Mouse (Mus musculus): ENCODE measurements around the gene Plek2. TPM values are rescaled to one million over a fixed set of nuclear protein-coding genes. Genes with fewer than 3 reads are reported as not detected.
A peak's percentile ranks its signal among the peaks of the same experiment; 100 is the strongest.

Plek2 gene
- total and polyA plus RNA-seq, 2 experiments from 2014 or later, result 0.70 to 3.2 TPM

DNA sequence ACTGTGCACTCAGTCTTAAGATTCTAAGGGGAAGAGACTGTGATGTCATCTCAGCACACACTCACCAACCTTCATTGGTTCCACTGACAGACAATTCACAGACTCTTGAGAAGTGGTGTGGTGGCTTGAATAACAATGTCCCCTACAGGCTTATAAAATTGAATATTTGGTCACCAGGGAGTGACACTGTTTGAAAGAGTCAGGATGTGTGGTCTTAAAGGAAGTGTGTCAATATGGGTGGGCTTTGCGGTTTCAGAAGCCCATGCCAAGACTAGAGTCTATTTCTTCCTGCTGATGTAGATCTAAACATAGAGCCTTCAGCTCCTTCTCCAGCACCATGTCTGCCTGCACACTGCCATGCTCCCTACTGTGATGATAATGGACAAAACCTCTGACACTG, 8.9 kb downstream of the Plek2 start:
- no peak for TF ChIP-seq EP300 (IDR thresholded peaks at IDR 0.05; ENCODE audit: low read depth)
- TF ChIP-seq CTCF (IDR thresholded peaks at IDR 0.05; ENCODE audit: low read depth), result no peak
- 80% methylated on average over 1 of the region's 1 CpGs for WGBS
- H3K4me3 ChIP-seq (ENCODE audit: low read depth, low read length), result no peak overlapping the region

GRCm38 (mm10) chr12:78891149-78891548, 15.6 kb downstream of the Plek2 start:
- TF ChIP-seq CTCF (IDR thresholded peaks at IDR 0.05; ENCODE audit: low read depth) (no peak), EP300 (IDR thresholded peaks at IDR 0.05; ENCODE audit: low read depth) (no peak)
- no peak for DNase-seq (ENCODE audit: low spot score)
- Histone ChIP-seq H3K36me3 (replicated peaks; ENCODE audit: control insufficient read depth, insufficient read depth, low read length) (peaks cover 8% of the 10 kb centered on the region; the same call in 1 of the 2 replicates), H3K9ac (replicated peaks; ENCODE audit: low read depth, low read length) (no peak overlapping the region), H3K4me1 (ENCODE audit: control insufficient read depth, insufficient read depth) (0 out of 2 replicates have a peak, but pooled peaks cover 12% of the 10 kb centered on the region), H3K27me3 (ENCODE audit: control insufficient read depth, insufficient read depth, low read length) (no peaks in the 10 kb centered on the region), H3K27ac (ENCODE audit: low read depth) (no peak overlapping the region), H3K4me3 (ENCODE audit: low read depth, low read length) (no peak overlapping the region), H3K4me2 (ENCODE audit: low read depth, low read length) (no peak overlapping the region), H3K9me3 (replicated peaks; ENCODE audit: control insufficient read depth, low read length) (no peaks in the 10 kb centered on the region)
- WGBS, result 75% methylated on average over 2 of the region's 2 CpGs
- ATAC-seq (ENCODE audit: insufficient read depth, low read depth), result no peak

More for the DNA sequence above, 8.9 kb downstream of the Plek2 start:
- Histone ChIP-seq H3K36me3 (replicated peaks; ENCODE audit: control insufficient read depth, insufficient read depth, low read length) (no peaks in the 10 kb centered on the region), H3K4me1 (ENCODE audit: control insufficient read depth, insufficient read depth) (no peaks in the 10 kb centered on the region), H3K9ac (replicated peaks; ENCODE audit: low read depth, low read length) (no peak overlapping the region), H3K9me3 (replicated peaks; ENCODE audit: control insufficient read depth, low read length) (no peaks in the 10 kb centered on the region), H3K4me2 (ENCODE audit: low read depth, low read length) (no peak overlapping the region), H3K27me3 (ENCODE audit: control insufficient read depth, insufficient read depth, low read length) (no peaks in the 10 kb centered on the region), H3K27ac (ENCODE audit: low read depth) (no peak overlapping the region)
- ATAC-seq (ENCODE audit: insufficient read depth, low read depth) (no peak), DNase-seq (ENCODE audit: low spot score) (no peak)

DNA sequence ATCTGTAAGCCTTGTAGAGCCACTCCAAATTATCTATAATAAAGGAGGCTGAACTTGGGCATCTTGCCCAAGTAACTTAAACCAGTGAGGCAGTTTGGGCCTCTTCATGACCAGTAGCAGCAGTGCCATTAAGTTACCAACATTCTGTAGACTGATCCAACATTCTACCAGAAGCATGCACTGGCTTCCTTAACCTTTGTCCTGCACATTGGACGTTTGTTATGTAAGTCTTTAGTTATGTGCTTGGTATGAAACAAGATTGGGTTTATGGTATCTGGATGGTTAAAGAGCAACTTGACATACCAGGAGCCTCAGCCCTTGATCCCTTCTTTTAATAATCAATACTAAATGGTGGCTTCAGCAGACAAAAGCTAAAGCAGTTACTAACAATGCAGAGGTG, 16.7 kb downstream of the Plek2 start:
- Histone ChIP-seq H3K36me3 (replicated peaks; ENCODE audit: control insufficient read depth, insufficient read depth, low read length) (peaks cover 16% of the 10 kb centered on the region; the same call in 1 of the 2 replicates), H3K27ac (ENCODE audit: low read depth) (no peak overlapping the region), H3K4me2 (ENCODE audit: low read depth, low read length) (no peak overlapping the region), H3K4me1 (ENCODE audit: control insufficient read depth, insufficient read depth) (0 out of 2 replicates have a peak, but pooled peaks cover 12% of the 10 kb centered on the region), H3K27me3 (ENCODE audit: control insufficient read depth, insufficient read depth, low read length) (no peaks in the 10 kb centered on the region), H3K9ac (replicated peaks; ENCODE audit: low read depth, low read length) (no peak overlapping the region), H3K9me3 (replicated peaks; ENCODE audit: control insufficient read depth, low read length) (no peaks in the 10 kb centered on the region), H3K4me3 (ENCODE audit: low read depth, low read length) (no peak overlapping the region)
- WGBS, result 39% methylated on average over 1 of the region's 1 CpGs
- no peak for ATAC-seq (ENCODE audit: insufficient read depth, low read depth)
- no peak for TF ChIP-seq EP300 (IDR thresholded peaks at IDR 0.05; ENCODE audit: low read depth)
- no peak for TF ChIP-seq CTCF (IDR thresholded peaks at IDR 0.05; ENCODE audit: low read depth)
- no peak for DNase-seq (ENCODE audit: low spot score)

DNA sequence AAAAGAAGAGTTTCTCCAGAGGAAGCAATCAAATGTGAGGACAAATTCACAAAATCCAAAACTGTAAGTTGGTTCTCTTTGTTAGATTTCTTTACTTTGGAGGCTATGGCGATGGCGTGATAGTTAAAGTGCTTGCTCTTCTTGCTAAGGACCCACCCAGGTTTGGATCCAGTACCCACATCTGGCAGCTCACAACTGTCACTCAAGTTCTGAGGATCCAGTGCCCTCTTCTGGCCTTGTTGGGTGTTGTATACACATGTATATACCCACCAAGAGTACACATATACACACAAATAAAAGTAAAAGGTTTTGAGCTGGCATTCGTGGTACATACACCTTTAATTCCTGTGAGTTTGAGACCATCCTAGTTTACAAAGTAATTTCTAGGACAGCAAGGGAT, 32.2 kb downstream of the Plek2 start:
- Histone ChIP-seq H3K36me3 (replicated peaks; ENCODE audit: control insufficient read depth, insufficient read depth, low read length) (peaks cover 51% of the 10 kb centered on the region), H3K27me3 (ENCODE audit: control insufficient read depth, insufficient read depth, low read length) (no peaks in the 10 kb centered on the region), H3K9me3 (replicated peaks; ENCODE audit: control insufficient read depth, low read length) (no peaks in the 10 kb centered on the region), H3K4me2 (ENCODE audit: low read depth, low read length) (no peak overlapping the region), H3K27ac (ENCODE audit: low read depth) (no peak overlapping the region), H3K4me3 (ENCODE audit: low read depth, low read length) (no peak overlapping the region), H3K4me1 (ENCODE audit: control insufficient read depth, insufficient read depth) (no peaks in the 10 kb centered on the region), H3K9ac (replicated peaks; ENCODE audit: low read depth, low read length) (no peak overlapping the region)
- TF ChIP-seq CTCF (IDR thresholded peaks at IDR 0.05; ENCODE audit: low read depth) (no peak), EP300 (IDR thresholded peaks at IDR 0.05; ENCODE audit: low read depth) (no peak)
- DNase-seq (ENCODE audit: low spot score), result no peak
- WGBS, result 95% methylated on average over 3 of the region's 3 CpGs
- ATAC-seq (ENCODE audit: insufficient read depth, low read depth), result no peak

- Histone ChIP-seq H3K36me3 (replicated peaks; ENCODE audit: control insufficient read depth, insufficient read depth, low read length) (peaks cover 27% of the 10 kb centered on the region), H3K4me2 (ENCODE audit: low read depth, low read length) (no peak overlapping the region), H3K4me3 (ENCODE audit: low read depth, low read length) (no peak overlapping the region), H3K9me3 (replicated peaks; ENCODE audit: control insufficient read depth, low read length) (no peaks in the 10 kb centered on the region), H3K27ac (ENCODE audit: low read depth) (no peak overlapping the region), H3K9ac (replicated peaks; ENCODE audit: low read depth, low read length) (no peak overlapping the region), H3K27me3 (ENCODE audit: control insufficient read depth, insufficient read depth, low read length) (no peaks in the 10 kb centered on the region), H3K4me1 (ENCODE audit: control insufficient read depth, insufficient read depth) (peaks cover 3% of the 10 kb centered on the region)
- DNase-seq (ENCODE audit: low spot score) (no peak), ATAC-seq (ENCODE audit: insufficient read depth, low read depth) (no peak)
- no peak for TF ChIP-seq EP300 (IDR thresholded peaks at IDR 0.05; ENCODE audit: low read depth)
- TF ChIP-seq CTCF (IDR thresholded peaks at IDR 0.05; ENCODE audit: low read depth), result no peak
- 78% methylated on average over 1 of the region's 1 CpGs for WGBS
Observed at GRCm38 (mm10) chr12:78868115-78868514, 38.6 kb downstream of the Plek2 start.

- H3K4me1 ChIP-seq (ENCODE audit: control insufficient read depth, insufficient read depth), result peaks cover 10% of the 10 kb centered on the region
- TF ChIP-seq CTCF (IDR thresholded peaks at IDR 0.05; ENCODE audit: low read depth), result peak; percentile 22
- no peak for TF ChIP-seq EP300 (IDR thresholded peaks at IDR 0.05; ENCODE audit: low read depth)
- ATAC-seq (ENCODE audit: insufficient read depth, low read depth), result no peak
- H3K4me2 ChIP-seq (ENCODE audit: low read depth, low read length), result no peak overlapping the region
- no peak overlapping the region for H3K27ac ChIP-seq (ENCODE audit: low read depth)
- DNase-seq (ENCODE audit: low spot score), result no peak
- WGBS, result 93% methylated on average over 1 of the region's 1 CpGs
- H3K9ac ChIP-seq (replicated peaks; ENCODE audit: low read depth, low read length), result no peak overlapping the region
- no peaks in the 10 kb centered on the region for H3K9me3 ChIP-seq (replicated peaks; ENCODE audit: control insufficient read depth, low read length)
- H3K36me3 ChIP-seq (replicated peaks; ENCODE audit: control insufficient read depth, insufficient read depth, low read length), result peaks cover 22% of the 10 kb centered on the region
- no peaks in the 10 kb centered on the region for H3K27me3 ChIP-seq (ENCODE audit: control insufficient read depth, insufficient read depth, low read length)
- no peak overlapping the region for H3K4me3 ChIP-seq (ENCODE audit: low read depth, low read length)
Observed at GRCm38 (mm10) chr12:78865434-78865833, 41.3 kb downstream of the Plek2 start.

Measured in heart, postnatal 0 days (tissue).